Mouse (Mus musculus) erythroblast, embryonic 14.5 days (primary cell): ENCODE measurements around the gene Cnep1r1. TPM values are rescaled to one million over a fixed set of nuclear protein-coding genes. Genes with fewer than 3 reads are reported as not detected.

Source experiments
- H3K27me3 ChIP-seq: 2 replicates; pipeline ENCODE4 v1.6.1; 2012; ENCODE audit warnings: inconsistent platforms; ENCODE audit not compliant: control insufficient read depth
- H3K36me3 ChIP-seq: 2 replicates; pipeline ENCODE4 v1.6.1; 2012; ENCODE audit warnings: mild to moderate bottlenecking, inconsistent platforms; ENCODE audit not compliant: control insufficient read depth
- H3K4me1 ChIP-seq: 2 replicates; pipeline ENCODE4 v1.6.1; 2012; ENCODE audit warnings: inconsistent platforms; ENCODE audit not compliant: control insufficient read depth
- H3K4me3 ChIP-seq: replicated peaks from 2 replicates; pipeline ENCODE3; 2012; ENCODE audit warnings: moderate library complexity, mild to moderate bottlenecking, inconsistent platforms
- H3K9me3 ChIP-seq: 2 replicates; pipeline ENCODE4 v1.6.1; 2012; ENCODE audit warnings: low read length, inconsistent platforms, mixed read lengths; ENCODE audit not compliant: control insufficient read depth
- GATA1 ChIP-seq: IDR thresholded peaks from 2 replicates; pipeline ENCODE4 v1.6.1; 2012; ENCODE audit warnings: low read length, inconsistent platforms, mixed read lengths
- TAL1 ChIP-seq: IDR thresholded peaks from 3 replicates; pipeline ENCODE4 v1.6.1; 2012; ENCODE audit warnings: low read length, inconsistent platforms, mixed read lengths
- polyA plus RNA-seq: library from polyadenylated mRNA; stranded (reverse); fragments of >175 nt; gene quantifications from 2 replicates; pipeline ENCODE4 v1.2.3, GENCODE M21; 2012

The Cnep1r1 gene
- polyA plus RNA-seq, 1 experiment: 0.98 TPM

DNA sequence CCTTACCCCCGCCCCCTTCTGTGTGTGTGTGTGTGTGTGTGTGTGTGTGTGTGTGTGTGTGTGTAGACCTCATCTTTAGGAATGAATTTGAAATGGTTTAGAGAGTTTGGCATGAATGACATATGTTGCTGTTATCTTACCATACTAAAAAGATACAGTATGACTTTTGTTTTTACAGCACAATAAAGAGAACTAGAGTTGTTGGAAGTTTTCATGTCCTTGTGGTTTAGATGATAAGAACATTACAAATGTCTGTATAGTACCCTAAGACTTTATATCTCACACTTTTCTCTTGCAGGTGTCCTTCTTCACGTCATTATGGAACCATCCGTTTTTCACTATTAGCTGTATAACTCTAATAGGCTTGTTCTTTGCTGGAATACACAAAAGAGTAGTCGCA is 10.8 kb downstream of the Cnep1r1 start:
- TF ChIP-seq TAL1 (no peak), GATA1 (no peak)
- H3K4me3 ChIP-seq: no peak overlapping the region
- H3K27me3 ChIP-seq: no peaks in the 10 kb centered on the region
- peaks cover 10% of the 10 kb centered on the region for H3K4me1 ChIP-seq
- peaks cover 92% of the 10 kb centered on the region for H3K36me3 ChIP-seq
- H3K9me3 ChIP-seq: no peaks in the 10 kb centered on the region

DNA sequence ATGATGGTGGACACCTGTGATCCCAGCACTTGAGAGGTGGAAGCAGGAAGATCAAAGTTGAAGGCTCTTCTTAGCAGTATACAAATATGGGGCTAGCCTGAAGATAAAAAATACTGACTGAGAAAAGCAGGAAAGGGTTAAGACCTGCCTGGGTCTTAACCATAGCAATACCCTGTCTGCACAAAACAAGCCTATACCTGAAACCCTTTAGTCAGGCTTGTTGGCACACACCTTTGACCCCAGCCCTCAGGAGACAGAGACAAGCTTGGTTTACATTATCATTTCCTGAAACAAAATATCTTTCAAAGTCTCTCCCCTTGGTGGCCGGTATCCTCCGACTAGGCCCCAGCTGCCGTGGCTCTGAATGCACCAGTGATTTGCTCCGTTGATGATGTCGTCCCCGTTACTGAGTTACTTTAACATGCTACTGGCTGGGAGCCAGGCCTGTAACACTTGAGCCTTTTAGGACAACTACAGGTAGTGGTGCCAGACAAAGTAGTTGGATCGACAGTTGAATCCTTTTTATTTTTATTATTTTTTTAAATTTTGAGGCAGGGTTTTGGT is 12.3 kb downstream of the Cnep1r1 start:
- Histone ChIP-seq H3K9me3 (no peaks in the 10 kb centered on the region), H3K36me3 (peaks cover 93% of the 10 kb centered on the region), H3K4me3 (no peak overlapping the region), H3K4me1 (no peaks in the 10 kb centered on the region; the same call in 1 of the 2 replicates), H3K27me3 (no peaks in the 10 kb centered on the region)
- TF ChIP-seq GATA1 (no peak), TAL1 (no peak)

DNA sequence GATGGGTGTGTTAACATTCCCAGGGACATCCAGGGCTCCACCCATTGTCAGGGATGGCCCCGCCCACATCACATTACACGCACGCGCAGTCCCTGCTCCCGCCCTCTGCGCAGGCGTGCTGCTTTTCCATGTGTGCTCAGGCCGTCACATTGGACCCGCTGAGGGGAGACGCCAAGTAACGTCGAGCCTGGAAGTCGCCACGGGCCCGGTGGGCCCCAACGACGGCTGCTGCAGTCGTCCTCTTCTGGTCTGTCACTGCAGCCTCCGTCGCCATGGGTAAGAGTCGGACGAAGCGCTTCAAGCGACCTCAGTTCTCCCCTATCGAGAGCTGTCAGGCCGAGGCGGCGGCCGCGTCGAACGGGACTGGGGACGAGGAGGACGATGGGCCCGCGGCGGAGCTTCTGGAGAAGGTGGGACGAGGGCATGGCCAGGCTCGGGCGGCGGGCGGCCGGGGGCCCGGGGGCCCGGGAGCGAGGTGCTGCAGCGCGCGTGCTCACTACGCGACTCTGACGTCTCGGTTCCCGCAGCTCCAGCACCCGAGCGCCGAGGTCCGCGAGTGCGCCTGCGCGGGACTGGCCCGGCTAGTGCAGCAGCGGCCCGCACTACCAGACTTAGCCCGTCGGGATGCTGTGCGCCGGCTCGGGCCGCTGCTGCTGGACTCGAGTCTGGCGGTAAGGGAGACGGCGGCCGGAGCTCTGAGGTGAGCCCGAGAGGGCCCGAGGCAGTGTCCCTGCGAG is 19.3 kb downstream of the Cnep1r1 start, which contains the start of gene Heatr3:
Gene Heatr3 (plus strand): TSS at position 108 of the 737 bp plus-strand sequence.
- H3K9me3 ChIP-seq: no peaks in the 10 kb centered on the region
- no peaks in the 10 kb centered on the region for H3K27me3 ChIP-seq
- no peak for TF ChIP-seq GATA1
- TF ChIP-seq TAL1: no peak
- peaks cover 29% of the 10 kb centered on the region for H3K4me1 ChIP-seq
- peaks cover 66% of the 10 kb centered on the region for H3K36me3 ChIP-seq
- H3K4me3 ChIP-seq: peak within 1 kb of the TSS; percentile 94

DNA sequence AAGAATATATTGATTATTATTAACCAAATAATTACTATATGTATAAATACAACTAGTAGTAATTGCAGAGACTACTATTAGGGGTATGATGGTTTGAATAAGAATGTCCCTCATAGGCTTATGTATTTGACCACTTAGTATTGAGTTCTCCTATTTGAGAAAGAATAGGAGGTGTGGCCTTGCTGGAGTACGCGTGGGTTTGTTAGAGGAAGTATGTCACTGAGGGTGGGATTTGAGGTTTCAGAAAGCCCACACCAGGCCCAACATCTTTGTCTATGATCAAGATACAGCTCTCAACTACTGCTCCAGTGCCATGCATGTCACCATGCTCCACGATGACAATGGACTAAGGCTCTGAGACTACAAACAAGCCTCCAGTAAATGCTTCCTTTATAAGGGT is 20.7 kb downstream of the Cnep1r1 start:
- TF ChIP-seq GATA1: no peak
- no peak for TF ChIP-seq TAL1
- H3K36me3 ChIP-seq: peaks cover 61% of the 10 kb centered on the region

DNA sequence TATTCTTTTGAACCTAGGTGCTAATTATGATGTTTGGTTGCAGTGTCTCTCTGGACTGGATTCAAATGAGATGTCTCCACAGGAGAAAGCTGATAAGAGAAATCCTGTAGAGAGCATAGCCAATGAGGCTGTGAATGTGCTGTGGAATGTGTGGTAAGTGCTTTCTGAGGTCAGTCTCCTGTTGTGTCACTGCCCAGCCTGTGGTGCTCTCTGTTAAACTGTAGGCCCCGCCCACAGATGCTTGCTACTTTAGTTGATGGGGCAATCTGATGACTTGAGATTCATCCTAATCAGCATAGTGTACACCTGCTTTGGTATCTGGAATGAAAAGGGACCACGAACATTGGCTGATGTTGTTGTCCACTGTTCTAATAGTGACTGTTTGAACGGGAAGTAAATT is 23.1 kb downstream of the Cnep1r1 start:
- peaks cover 53% of the 10 kb centered on the region for H3K36me3 ChIP-seq
- no peaks in the 10 kb centered on the region for H3K27me3 ChIP-seq
- H3K4me3 ChIP-seq: no peak overlapping the region
- no peaks in the 10 kb centered on the region for H3K9me3 ChIP-seq
- peaks cover 29% of the 10 kb centered on the region for H3K4me1 ChIP-seq
- TF ChIP-seq TAL1: no peak
- TF ChIP-seq GATA1: no peak

More for the DNA sequence above, 20.7 kb downstream of the Cnep1r1 start:
- Histone ChIP-seq H3K4me3 (no peak overlapping the region), H3K9me3 (no peaks in the 10 kb centered on the region), H3K4me1 (peaks cover 29% of the 10 kb centered on the region), H3K27me3 (no peaks in the 10 kb centered on the region)

DNA sequence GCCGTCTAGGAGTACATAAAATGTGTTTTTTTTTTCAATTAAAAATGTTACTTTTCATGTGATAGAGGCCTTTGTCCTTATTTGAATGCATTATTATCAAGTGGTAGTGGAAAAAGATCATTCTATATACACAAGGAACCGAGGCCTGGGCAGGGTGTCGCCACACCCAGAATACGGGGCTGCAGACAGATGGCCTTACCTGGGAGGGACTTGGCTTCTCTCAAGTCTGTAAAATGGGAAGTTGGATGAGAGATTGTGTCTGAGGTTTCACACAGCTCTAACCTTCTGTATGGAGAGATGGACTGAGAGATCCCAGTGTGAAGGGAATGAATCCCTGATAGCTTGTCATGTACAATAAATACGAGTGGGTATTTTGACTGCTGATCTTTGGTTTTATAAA is 25.5 kb downstream of the Cnep1r1 start:
- H3K36me3 ChIP-seq: peaks cover 67% of the 10 kb centered on the region
- no peak for TF ChIP-seq GATA1
- TF ChIP-seq TAL1: no peak

DNA sequence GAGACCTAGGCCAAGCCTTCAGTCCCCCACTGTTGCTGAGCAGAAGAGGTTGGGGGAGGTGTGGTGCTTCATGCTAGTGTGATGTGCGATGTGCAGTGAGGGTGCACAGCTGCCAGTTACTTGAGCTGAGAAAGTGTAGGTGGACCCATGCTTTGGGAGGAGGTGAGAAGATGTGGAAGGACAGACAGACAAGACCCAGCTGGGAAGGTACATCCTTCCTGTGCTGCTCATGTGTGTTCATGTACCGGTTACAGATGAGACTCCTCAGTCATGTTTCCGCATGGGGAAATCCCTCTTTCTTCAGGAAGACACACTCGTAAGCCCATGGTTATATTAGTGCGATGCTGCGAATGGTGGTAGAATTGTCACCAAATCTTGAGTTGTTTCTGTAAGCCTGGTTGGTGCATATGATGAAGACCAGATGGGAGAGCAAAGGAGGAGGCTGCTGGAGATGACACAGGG is 32.4 kb downstream of the Cnep1r1 start:
- H3K36me3 ChIP-seq: peaks cover 71% of the 10 kb centered on the region
- no peaks in the 10 kb centered on the region for H3K9me3 ChIP-seq
- no peaks in the 10 kb centered on the region for H3K27me3 ChIP-seq
- H3K4me3 ChIP-seq: no peak overlapping the region
- H3K4me1 ChIP-seq: no peaks in the 10 kb centered on the region
- TF ChIP-seq GATA1 (no peak), TAL1 (no peak)

More for the DNA sequence above, 25.5 kb downstream of the Cnep1r1 start:
- Histone ChIP-seq H3K4me3 (no peak overlapping the region), H3K9me3 (no peaks in the 10 kb centered on the region), H3K4me1 (peaks cover 13% of the 10 kb centered on the region), H3K27me3 (no peaks in the 10 kb centered on the region)

DNA sequence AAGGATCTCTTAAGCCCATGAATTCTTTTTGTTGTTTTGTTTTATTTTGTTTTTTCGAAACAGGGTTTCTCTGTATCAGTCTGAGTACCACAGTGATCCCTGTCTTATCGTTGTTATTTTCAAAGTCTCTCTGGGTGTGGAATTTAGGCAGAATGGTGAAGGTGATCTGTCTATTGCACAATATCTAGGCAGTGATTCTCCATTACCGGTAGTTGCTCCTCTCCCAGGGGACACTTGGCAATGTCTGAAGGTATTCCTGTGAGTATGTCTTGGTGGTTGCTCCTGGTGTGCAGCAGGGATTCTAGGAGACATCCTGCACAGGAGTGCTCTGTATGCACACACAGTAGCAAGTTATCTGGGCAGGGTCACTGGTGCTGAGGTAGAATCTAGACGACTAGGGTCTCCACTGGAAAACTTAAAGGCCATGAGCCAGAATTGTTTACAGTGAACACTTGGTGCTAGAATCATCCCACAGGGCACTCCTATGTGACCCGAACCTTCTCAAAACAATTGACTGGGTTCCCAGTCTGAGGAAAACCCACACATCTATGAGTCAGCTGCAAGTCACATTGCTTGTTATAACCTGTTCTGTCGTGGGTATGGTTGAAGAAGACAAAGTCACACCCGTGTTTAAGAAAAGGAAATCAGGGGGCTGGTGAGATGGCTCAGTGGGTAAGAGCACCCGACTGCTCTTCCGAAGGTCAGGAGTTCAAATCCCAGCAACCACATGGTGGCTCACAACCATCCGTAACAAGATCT is 41.8 kb downstream of the Cnep1r1 start:
- Histone ChIP-seq H3K27me3 (no peaks in the 10 kb centered on the region), H3K36me3 (peaks cover 80% of the 10 kb centered on the region), H3K4me3 (no peak overlapping the region), H3K9me3 (no peaks in the 10 kb centered on the region), H3K4me1 (no peaks in the 10 kb centered on the region)
- no peak for TF ChIP-seq GATA1
- no peak for TF ChIP-seq TAL1

DNA sequence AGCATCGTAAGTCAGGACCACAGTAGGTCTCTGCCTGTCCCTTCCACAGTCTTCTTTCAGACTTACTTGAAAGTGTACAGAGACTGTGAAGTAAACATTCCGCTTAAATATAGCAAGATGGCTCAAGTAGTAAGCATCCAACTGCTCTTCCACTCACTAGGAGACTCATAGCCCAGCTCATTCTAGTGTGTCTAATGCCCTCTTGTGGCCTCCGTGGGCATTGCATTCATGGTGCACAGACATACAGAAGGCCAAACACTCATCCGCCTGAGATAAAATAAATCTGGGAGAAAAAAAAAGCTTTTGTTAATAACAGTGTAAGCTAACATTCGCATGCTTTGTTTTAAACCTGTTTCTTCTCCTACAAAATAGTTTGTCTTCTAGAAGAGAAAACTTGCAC is 42.9 kb downstream of the Cnep1r1 start:
- Histone ChIP-seq H3K9me3 (no peaks in the 10 kb centered on the region), H3K4me3 (no peak overlapping the region), H3K4me1 (no peaks in the 10 kb centered on the region), H3K27me3 (no peaks in the 10 kb centered on the region), H3K36me3 (peaks cover 83% of the 10 kb centered on the region)
- TF ChIP-seq TAL1 (no peak), GATA1 (no peak)
